Mouse (Mus musculus): ENCODE measurements at regions not wholly inside any gene's neighbourhood (a gene's known extent, or its start where the extent isn't known, plus 50 kb on each side); places are given as distances from the start of the nearest gene placed in this dataset.
"Not testable (repeated sequence)": the region's sequence is repeated elsewhere in the genome, so short reads cannot be mapped to it uniquely, and the experiment has no call there.

- ATAC-seq (ENCODE audit: low FRiP score, low read depth) (no peak), DNase-seq (ENCODE audit: low spot score) (no peak)
- Histone ChIP-seq H3K9me3 (ENCODE audit: control insufficient read depth, low read length) (no peaks in the 10 kb centered on the region), H3K9ac (ENCODE audit: low read depth, low read length, severe bottlenecking) (no peak overlapping the region), H3K27me3 (ENCODE audit: control insufficient read depth, insufficient read depth, low read length) (no peaks in the 10 kb centered on the region), H3K4me2 (replicated peaks; ENCODE audit: low read depth, low read length, severe bottlenecking) (no peak overlapping the region), H3K27ac (replicated peaks; ENCODE audit: low read depth, low read length) (no peak overlapping the region), H3K36me3 (ENCODE audit: control insufficient read depth, insufficient read depth, low read length) (no peaks in the 10 kb centered on the region), H3K4me1 (ENCODE audit: control insufficient read depth, insufficient read depth, low read length) (peaks cover 4% of the 10 kb centered on the region; the same call in 1 of the 2 replicates), H3K4me3 (replicated peaks; ENCODE audit: low read length) (no peak overlapping the region)
- no peak for TF ChIP-seq POLR2A (IDR thresholded peaks at IDR 0.05; ENCODE audit: borderline replicate concordance, extremely low read depth, insufficient read depth, insufficient read length)
- WGBS: 77% methylated on average over 14 of the region's 14 CpGs
Measured at GRCm38 (mm10) chr13:111309848-111310692, 55.3 kb downstream of the Actbl2 start.

GRCm38 (mm10) chr13:111310693-111311045 lies 55.9 kb downstream of the Actbl2 start:
- no peak overlapping the region for H3K4me3 ChIP-seq (replicated peaks; ENCODE audit: low read length)
- H3K9me3 ChIP-seq (ENCODE audit: control insufficient read depth, low read length): no peaks in the 10 kb centered on the region
- ATAC-seq (ENCODE audit: low FRiP score, low read depth) (no peak), DNase-seq (ENCODE audit: low spot score) (no peak)
- H3K27me3 ChIP-seq (ENCODE audit: control insufficient read depth, insufficient read depth, low read length): no peaks in the 10 kb centered on the region
- H3K9ac ChIP-seq (ENCODE audit: low read depth, low read length, severe bottlenecking): no peak overlapping the region
- H3K4me2 ChIP-seq (replicated peaks; ENCODE audit: low read depth, low read length, severe bottlenecking): no peak overlapping the region
- no peaks in the 10 kb centered on the region for H3K36me3 ChIP-seq (ENCODE audit: control insufficient read depth, insufficient read depth, low read length)
- TF ChIP-seq POLR2A (IDR thresholded peaks at IDR 0.05; ENCODE audit: borderline replicate concordance, extremely low read depth, insufficient read depth, insufficient read length): no peak
- no peak overlapping the region for H3K27ac ChIP-seq (replicated peaks; ENCODE audit: low read depth, low read length)
- H3K4me1 ChIP-seq (ENCODE audit: control insufficient read depth, insufficient read depth, low read length): peaks cover 4% of the 10 kb centered on the region; the same call in 1 of the 2 replicates
- 86% methylated on average over 1 of the region's 1 CpGs for WGBS

GRCm38 (mm10) chr13:111313506-111313905 lies 58.7 kb downstream of the Actbl2 start:
- 81% methylated on average over 3 of the region's 3 CpGs for WGBS
- H3K27me3 ChIP-seq (ENCODE audit: control insufficient read depth, insufficient read depth, low read length); ATAC-seq (ENCODE audit: low FRiP score, low read depth): not testable (repeated sequence)

GRCm38 (mm10) chr13:111317876-111318275 lies 63.1 kb downstream of the Actbl2 start:
- H3K4me1 ChIP-seq (ENCODE audit: control insufficient read depth, insufficient read depth, low read length); DNase-seq (ENCODE audit: low spot score); H3K4me3 ChIP-seq (replicated peaks; ENCODE audit: low read length); H3K4me2 ChIP-seq (replicated peaks; ENCODE audit: low read depth, low read length, severe bottlenecking); H3K9me3 ChIP-seq (ENCODE audit: control insufficient read depth, low read length); H3K27ac ChIP-seq (replicated peaks; ENCODE audit: low read depth, low read length); ATAC-seq (ENCODE audit: low FRiP score, low read depth); H3K9ac ChIP-seq (ENCODE audit: low read depth, low read length, severe bottlenecking); H3K36me3 ChIP-seq (ENCODE audit: control insufficient read depth, insufficient read depth, low read length); H3K27me3 ChIP-seq (ENCODE audit: control insufficient read depth, insufficient read depth, low read length): not testable (repeated sequence)
- 77% methylated on average over 2 of the region's 2 CpGs for WGBS

More at GRCm38 (mm10) chr13:111313506-111313905, 58.7 kb downstream of the Actbl2 start:
- H3K36me3 ChIP-seq (ENCODE audit: control insufficient read depth, insufficient read depth, low read length); DNase-seq (ENCODE audit: low spot score); H3K9ac ChIP-seq (ENCODE audit: low read depth, low read length, severe bottlenecking); H3K4me3 ChIP-seq (replicated peaks; ENCODE audit: low read length); H3K27ac ChIP-seq (replicated peaks; ENCODE audit: low read depth, low read length); H3K4me1 ChIP-seq (ENCODE audit: control insufficient read depth, insufficient read depth, low read length); H3K4me2 ChIP-seq (replicated peaks; ENCODE audit: low read depth, low read length, severe bottlenecking); H3K9me3 ChIP-seq (ENCODE audit: control insufficient read depth, low read length): not testable (repeated sequence)

- no peak for TF ChIP-seq POLR2A (IDR thresholded peaks at IDR 0.05; ENCODE audit: borderline replicate concordance, extremely low read depth, insufficient read depth, insufficient read length)
- ATAC-seq (ENCODE audit: low FRiP score, low read depth) (no peak), DNase-seq (ENCODE audit: low spot score) (no peak)
- Histone ChIP-seq H3K9me3 (ENCODE audit: control insufficient read depth, low read length) (no peaks in the 10 kb centered on the region), H3K4me3 (replicated peaks; ENCODE audit: low read length) (no peak overlapping the region), H3K4me1 (ENCODE audit: control insufficient read depth, insufficient read depth, low read length) (no peaks in the 10 kb centered on the region), H3K4me2 (replicated peaks; ENCODE audit: low read depth, low read length, severe bottlenecking) (no peak overlapping the region), H3K9ac (ENCODE audit: low read depth, low read length, severe bottlenecking) (no peak overlapping the region), H3K27ac (replicated peaks; ENCODE audit: low read depth, low read length) (no peak overlapping the region), H3K36me3 (ENCODE audit: control insufficient read depth, insufficient read depth, low read length) (no peaks in the 10 kb centered on the region), H3K27me3 (ENCODE audit: control insufficient read depth, insufficient read depth, low read length) (no peaks in the 10 kb centered on the region)
- 65% methylated on average over 8 of the region's 8 CpGs for WGBS
Measured at GRCm38 (mm10) chr13:111323206-111323605, 68.4 kb downstream of the Actbl2 start.
